Mouse (Mus musculus) spleen, adult 2 months (tissue): Measurements from ENCODE around the gene Pafah1b2. TPM values are rescaled to one million over a fixed set of nuclear protein-coding genes. Genes with fewer than 3 reads are reported as not detected.

Source experiments
- DNase-seq, 2 experiments: peaks; one replicate each; pipeline versions ENCODE4 v3.0.0 to v3.0.0-alpha.2; 2012 to 2021; ENCODE audit warnings: low spot score in 2 of 2, low read depth in 1 of 2
- H3K27ac ChIP-seq: fragments of 200-500 bp; 2 replicates; pipeline ENCODE4 v1.5.1; 2012; ENCODE audit warnings: low read length, inconsistent platforms; ENCODE audit not compliant: insufficient read depth
- H3K27me3 ChIP-seq: fragments of 200-500 bp; 2 replicates; pipeline ENCODE4 v1.6.1; 2012; ENCODE audit warnings: mild to moderate bottlenecking, moderate library complexity, low read length, inconsistent platforms; ENCODE audit not compliant: control insufficient read depth, insufficient read depth
- H3K36me3 ChIP-seq: fragments of 200-500 bp; 2 replicates; pipeline ENCODE4 v1.6.1; 2012; ENCODE audit warnings: mild to moderate bottlenecking, low read length, inconsistent platforms; ENCODE audit not compliant: control insufficient read depth, insufficient read depth
- H3K4me1 ChIP-seq: fragments of 200-500 bp; 2 replicates; pipeline ENCODE4 v1.6.1; 2011; ENCODE audit warnings: inconsistent platforms; ENCODE audit not compliant: control insufficient read depth, insufficient read depth, insufficient read length
- H3K4me3 ChIP-seq: fragments of 200-500 bp; 2 replicates; pipeline ENCODE4 v1.5.1; 2011; ENCODE audit warnings: mild to moderate bottlenecking, inconsistent platforms; ENCODE audit not compliant: insufficient read depth, insufficient read length; ENCODE audit errors: extremely low read depth
- CTCF ChIP-seq: fragments of 200-500 bp; IDR thresholded peaks from 2 replicates; pipeline ENCODE4 v1.5.1; 2011; ENCODE audit warnings: mild to moderate bottlenecking, inconsistent platforms; ENCODE audit not compliant: insufficient read depth, insufficient read length, insufficient replicate concordance; ENCODE audit errors: extremely low read depth
- POLR2A ChIP-seq: fragments of 200-500 bp; IDR thresholded peaks from 2 replicates; pipeline ENCODE4 v1.6.1; 2011; ENCODE audit warnings: low read depth, low read length, inconsistent platforms
- WGBS: fragments of 180-500 bp; shearing (Covaris S2); methylation state at CpG from one replicate; pipeline ENCODE4 v1.1.7; 2018; 5-methylcytosine and 5-hydroxymethylcytosine counted together
- polyA plus RNA-seq: library from polyadenylated mRNA; depleted of rRNA; stranded (reverse); fragments of >200 nt; gene quantifications from 2 replicates; pipeline ENCODE4 v1.2.3, GENCODE M21; 2012

Gene Pafah1b2
- polyA plus RNA-seq, 1 experiment = 12.1 TPM

GRCm38 (mm10) chr9:46008931-46009668 lies 3.4 kb downstream of the Pafah1b2 start:
- Histone ChIP-seq H3K27ac (no peak overlapping the region), H3K27me3 (no peaks in the 10 kb centered on the region), H3K4me3 (no peak overlapping the region), H3K36me3 (no peaks in the 10 kb centered on the region), H3K4me1 (peaks cover 9% of the 10 kb centered on the region; the same call in 1 of the 2 replicates)
- TF ChIP-seq CTCF = no peak
- TF ChIP-seq POLR2A = no peak
- WGBS = 46% methylated on average over 7 of the region's 7 CpGs
- DNase-seq = no peak

GRCm38 (mm10) chr9:46006224-46006623 lies 6.3 kb downstream of the Pafah1b2 start:
- H3K27me3 ChIP-seq = no peaks in the 10 kb centered on the region

DNA sequence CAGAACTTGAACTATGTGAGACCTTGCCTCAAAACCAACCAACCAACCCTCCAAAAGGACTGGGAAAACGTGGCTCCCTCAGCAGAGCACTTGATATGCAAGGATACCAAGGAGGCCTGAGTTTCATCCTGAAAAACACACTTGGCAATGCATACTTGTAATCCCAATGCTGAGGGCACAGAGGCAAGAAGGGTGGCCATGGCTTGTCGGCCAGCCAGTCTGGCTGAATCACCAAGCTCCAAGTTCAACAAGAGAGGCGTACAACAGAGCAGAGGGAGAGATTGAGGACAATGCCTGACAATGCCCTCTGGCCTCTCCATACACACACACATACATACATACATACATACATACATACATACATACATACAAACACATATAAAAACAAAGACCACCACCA lies 8.0 kb downstream of the Pafah1b2 start:
- H3K4me1 ChIP-seq = peaks cover 6% of the 10 kb centered on the region; the same call in 1 of the 2 replicates
- TF ChIP-seq POLR2A (no peak), CTCF (no peak)
- DNase-seq = no peak
- H3K27me3 ChIP-seq = no peaks in the 10 kb centered on the region
- no peaks in the 10 kb centered on the region for H3K36me3 ChIP-seq
- WGBS = 84% methylated on average over 3 of the region's 3 CpGs
- no peak overlapping the region for H3K4me3 ChIP-seq
- no peak overlapping the region for H3K27ac ChIP-seq

More at GRCm38 (mm10) chr9:46006224-46006623, 6.3 kb downstream of the Pafah1b2 start:
- Histone ChIP-seq H3K4me1 (peaks cover 7% of the 10 kb centered on the region; the same call in 1 of the 2 replicates), H3K4me3 (no peak overlapping the region), H3K27ac (no peak overlapping the region), H3K36me3 (no peaks in the 10 kb centered on the region)
- no peak for DNase-seq
- WGBS = 33% methylated on average over 5 of the region's 5 CpGs
- TF ChIP-seq POLR2A (no peak), CTCF (no peak)

DNA sequence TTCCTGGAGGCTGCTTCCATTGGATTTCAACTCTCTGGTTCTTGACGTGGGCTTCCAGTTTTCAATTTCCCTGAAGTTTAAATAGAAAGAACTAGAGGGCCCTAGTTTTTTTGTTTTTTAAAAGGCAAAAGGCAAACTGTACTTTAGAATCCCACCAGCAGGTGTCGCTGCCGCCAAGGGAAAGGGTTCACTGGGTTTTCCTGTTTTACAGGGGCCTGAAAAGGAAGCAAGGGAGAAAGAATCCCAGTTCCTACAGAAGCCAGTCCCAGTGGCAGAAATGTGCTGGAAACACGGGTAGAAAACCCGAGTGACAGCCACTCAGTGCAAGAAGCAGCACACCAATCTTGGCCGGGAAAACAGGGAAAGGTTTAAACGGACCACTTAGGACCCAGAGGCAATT lies 8.8 kb downstream of the Pafah1b2 start:
- Histone ChIP-seq H3K4me1 (no peaks in the 10 kb centered on the region), H3K27me3 (no peaks in the 10 kb centered on the region), H3K4me3 (no peak overlapping the region), H3K27ac (no peak overlapping the region), H3K36me3 (no peaks in the 10 kb centered on the region)
- DNase-seq = peak in 1 of 2 experiments; percentile 63
- WGBS = 22% methylated on average over 7 of the region's 7 CpGs
- TF ChIP-seq CTCF (peak; percentile 83; the same call in 1 of the 2 replicates), POLR2A (no peak)

- WGBS = 84% methylated on average over 4 of the region's 4 CpGs
- H3K4me1 ChIP-seq = no peaks in the 10 kb centered on the region
- H3K27ac ChIP-seq = no peak overlapping the region
- no peaks in the 10 kb centered on the region for H3K27me3 ChIP-seq
- DNase-seq = no peak
- H3K36me3 ChIP-seq = no peaks in the 10 kb centered on the region
- H3K4me3 ChIP-seq = no peak overlapping the region
- TF ChIP-seq POLR2A (no peak), CTCF (no peak)
These were observed 13.5 kb downstream of the Pafah1b2 start for GRCm38 (mm10) chr9:45999009-45999408.

- no peak for TF ChIP-seq POLR2A
- no peak for TF ChIP-seq CTCF
- Histone ChIP-seq H3K27ac (peak overlapping the region; percentile 73), H3K27me3 (no peaks in the 10 kb centered on the region), H3K4me1 (peaks cover 9% of the 10 kb centered on the region; the same call in 1 of the 2 replicates), H3K36me3 (no peaks in the 10 kb centered on the region), H3K4me3 (peak overlapping the region; percentile 86; the same call in 1 of the 2 replicates)
- no peak for DNase-seq
- 1% methylated on average over 4 of the region's 4 CpGs for WGBS
These were observed 27.3 kb downstream of the Pafah1b2 start for GRCm38 (mm10) chr9:45985229-45985567.

- peak; percentile 69 for TF ChIP-seq POLR2A
- no peak for TF ChIP-seq CTCF
- peak overlapping the region; percentile 73 for H3K27ac ChIP-seq
- WGBS = under 1% methylated on average over 70 of the region's 76 CpGs
- H3K36me3 ChIP-seq = no peaks in the 10 kb centered on the region
- peaks cover 9% of the 10 kb centered on the region; the same call in 1 of the 2 replicates for H3K4me1 ChIP-seq
- H3K27me3 ChIP-seq = no peaks in the 10 kb centered on the region
- H3K4me3 ChIP-seq = peak overlapping the region; percentile 86
- peak; percentile 61 to 87 for DNase-seq
These were observed 27.9 kb downstream of the Pafah1b2 start for GRCm38 (mm10) chr9:45984409-45985228.
